Mouse (Mus musculus) c-Kit-positive CD71-negative TER-119-negative erythroid progenitor cells, embryonic 14.5 days (primary cell): Measurements from ENCODE around the gene Saal1.
"Not testable (repeated sequence)": the region's sequence is repeated elsewhere in the genome, so short reads cannot be mapped to it uniquely, and the experiment has no call there.

ENCODE experiments used
- DNase-seq: peaks from one replicate; pipeline ENCODE4 v3.0.0-alpha.2; 2013; ENCODE audit warnings: low read depth

The Saal1 gene

GRCm38 (mm10) chr7:46710390-46710844, at the start of gene Saal1:
Gene Saal1, minus strand, starts transcription at chr7:46710680.
- DNase-seq: peak; percentile 90

- no peak for DNase-seq
These were observed 41.0 kb upstream of the Saal1 start, which contains the start of gene Saa2 for GRCm38 (mm10) chr7:46751490-46751889. Gene Saa2, plus strand, starts transcription at chr7:46751790.

- DNase-seq: no peak
These were observed 38.0 kb upstream of the Saal1 start for GRCm38 (mm10) chr7:46748459-46748858.

GRCm38 (mm10) chr7:46746381-46746780, 35.9 kb upstream of the Saal1 start:
- no peak for DNase-seq

GRCm38 (mm10) chr7:46745816-46746215, 35.3 kb upstream of the Saal1 start:
- no peak for DNase-seq

- DNase-seq: not testable (repeated sequence)
These were observed 32.4 kb upstream of the Saal1 start, which contains the start of gene Saa1 for GRCm38 (mm10) chr7:46742880-46743279. Gene Saa1, minus strand, starts transcription at chr7:46742980.

GRCm38 (mm10) chr7:46740041-46740440, 29.6 kb upstream of the Saal1 start:
- not testable (repeated sequence) for DNase-seq

- no peak for DNase-seq
These were observed 28.3 kb upstream of the Saal1 start for GRCm38 (mm10) chr7:46738561-46739460.

- no peak for DNase-seq
These were observed 24.5 kb upstream of the Saal1 start for GRCm38 (mm10) chr7:46734983-46735382.

GRCm38 (mm10) chr7:46732458-46732857, 22.0 kb upstream of the Saal1 start, which contains the start of gene Saa4:
Gene Saa4, minus strand, starts transcription at chr7:46732603.
- DNase-seq: no peak

- no peak for DNase-seq
These were observed 17.1 kb upstream of the Saal1 start for GRCm38 (mm10) chr7:46727584-46727983.

GRCm38 (mm10) chr7:46724396-46724795, 13.9 kb upstream of the Saal1 start:
- DNase-seq: no peak

GRCm38 (mm10) chr7:46723849-46724248, 13.4 kb upstream of the Saal1 start:
- no peak for DNase-seq

- no peak for DNase-seq
These were observed 12.9 kb upstream of the Saal1 start for GRCm38 (mm10) chr7:46723354-46723753.

GRCm38 (mm10) chr7:46720460-46720859, 10.0 kb upstream of the Saal1 start:
- DNase-seq: no peak

GRCm38 (mm10) chr7:46719526-46719925, 9.0 kb upstream of the Saal1 start:
- DNase-seq: no peak

- DNase-seq: no peak
These were observed 8.3 kb upstream of the Saal1 start for GRCm38 (mm10) chr7:46718591-46719270.

- no peak for DNase-seq
These were observed 6.4 kb upstream of the Saal1 start for GRCm38 (mm10) chr7:46716897-46717296.

GRCm38 (mm10) chr7:46715600-46715999, 5.1 kb upstream of the Saal1 start, which contains the start of gene Saa3:
Gene Saa3, minus strand, starts transcription at chr7:46715700.
- DNase-seq: no peak

GRCm38 (mm10) chr7:46714518-46714917, 4.0 kb upstream of the Saal1 start:
- DNase-seq: peak; percentile 72

GRCm38 (mm10) chr7:46712250-46712649, 1.8 kb upstream of the Saal1 start:
- DNase-seq: no peak

- no peak for DNase-seq
These were observed 9.9 kb downstream of the Saal1 start for GRCm38 (mm10) chr7:46700521-46701025.

- DNase-seq: no peak
These were observed 13.7 kb downstream of the Saal1 start for GRCm38 (mm10) chr7:46696754-46697153.
